Mouse (Mus musculus) ES-Bruce4 (cell line): ENCODE results near the gene Setdb1. TPM values are rescaled to one million over a fixed set of nuclear protein-coding genes. Genes with fewer than 3 reads are reported as not detected.

Experiments used
- H3K27ac ChIP-seq: 2 replicates; pipeline ENCODE4 v1.5.1; 2012; ENCODE audit warnings: low read length, inconsistent platforms; ENCODE audit not compliant: insufficient read depth
- H3K27me3 ChIP-seq: 2 replicates; pipeline ENCODE4 v1.6.1; 2012; ENCODE audit warnings: mild to moderate bottlenecking, low read length, inconsistent platforms; ENCODE audit not compliant: control insufficient read depth, poor library complexity, insufficient read depth, severe bottlenecking
- H3K36me3 ChIP-seq: 2 replicates; pipeline ENCODE4 v1.6.1; 2012; ENCODE audit warnings: inconsistent platforms, mild to moderate bottlenecking, low read length, moderate library complexity; ENCODE audit not compliant: control insufficient read depth, poor library complexity, insufficient read depth, severe bottlenecking
- H3K4me1 ChIP-seq: one replicate; pipeline ENCODE4 v1.8.1; 2011; ENCODE audit warnings: low read length; ENCODE audit not compliant: control insufficient read depth, insufficient read depth
- H3K4me3 ChIP-seq: 2 replicates; pipeline ENCODE4 v1.5.1; 2011; ENCODE audit warnings: low read depth, mild to moderate bottlenecking, low read length
- H3K9ac ChIP-seq: 2 replicates; pipeline ENCODE4 v1.6.1; 2012; ENCODE audit warnings: low read depth, mild to moderate bottlenecking, inconsistent platforms; ENCODE audit not compliant: poor library complexity, severe bottlenecking
- H3K9me3 ChIP-seq: replicated peaks from 2 replicates; pipeline ENCODE4 v1.6.1; 2012; ENCODE audit warnings: mild to moderate bottlenecking, low read length, inconsistent platforms; ENCODE audit not compliant: control insufficient read depth, poor library complexity, insufficient read depth, severe bottlenecking
- CTCF ChIP-seq: IDR thresholded peaks from one replicate; pipeline ENCODE4 v1.8.1; 2011; ENCODE audit warnings: low read depth, low read length
- EP300 ChIP-seq: IDR thresholded peaks from 2 replicates; pipeline ENCODE4 v1.6.1; 2011; ENCODE audit warnings: low read depth, low read length; ENCODE audit not compliant: insufficient read depth
- POLR2A ChIP-seq: IDR thresholded peaks from one replicate; pipeline ENCODE4 v1.8.1; 2011; ENCODE audit warnings: low read length; ENCODE audit not compliant: insufficient read depth
- polyA plus RNA-seq: library from polyadenylated mRNA; stranded (reverse); fragments of >200 nt; gene quantifications from 2 replicates; pipeline ENCODE4 v1.2.4, GENCODE M21; 2011; ENCODE audit warnings: low read depth; ENCODE audit not compliant: missing spikeins, insufficient read depth, insufficient read length

Gene Setdb1
- polyA plus RNA-seq, 1 experiment = 73.3 TPM

DNA sequence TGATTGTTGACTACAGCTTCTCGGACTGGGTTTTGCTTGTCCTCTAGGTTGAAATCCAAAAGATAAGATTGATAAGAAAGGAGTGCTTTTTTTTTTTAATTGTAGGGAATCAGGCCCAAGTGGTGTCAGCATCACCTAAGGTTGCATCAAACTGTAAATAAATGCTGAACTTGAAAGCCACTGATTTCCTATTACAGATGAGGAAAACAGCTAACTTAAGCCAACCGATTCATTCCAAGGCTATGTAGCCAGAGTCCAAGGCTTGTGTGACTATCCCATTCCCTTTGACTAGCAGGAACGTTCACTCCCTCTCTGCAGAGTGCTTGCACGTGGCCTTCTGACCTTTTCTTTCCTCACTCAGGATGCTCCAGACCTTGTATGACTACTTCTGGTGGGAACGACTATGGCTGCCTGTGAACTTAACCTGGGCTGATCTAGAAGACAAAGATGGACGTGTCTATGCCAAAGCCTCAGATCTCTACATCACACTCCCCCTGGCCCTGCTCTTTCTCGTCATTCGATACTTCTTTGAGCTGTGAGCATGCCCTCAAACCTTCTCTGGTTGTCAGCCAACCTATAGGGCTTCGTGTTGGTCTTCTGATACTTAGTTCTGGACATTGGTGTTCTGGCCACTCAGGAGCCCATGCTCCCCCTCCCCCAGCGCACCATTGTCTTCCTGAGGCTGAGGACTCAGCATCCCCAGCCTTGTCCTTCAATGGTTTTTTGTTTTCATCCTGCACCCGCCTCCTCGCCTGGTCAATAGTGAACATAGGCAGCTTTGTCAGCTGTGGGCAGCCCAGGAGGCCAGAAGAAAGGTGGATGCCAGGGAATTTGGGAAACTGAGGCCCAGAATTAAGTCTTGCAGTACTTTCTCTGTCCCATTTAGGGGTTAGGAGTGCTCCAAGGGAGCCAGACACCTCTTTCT lies 37.0 kb downstream of the Setdb1 start:
- Histone ChIP-seq H3K4me3 (no peak overlapping the region), H3K9ac (no peak overlapping the region), H3K27me3 (no peaks in the 10 kb centered on the region), H3K9me3 (no peaks in the 10 kb centered on the region), H3K27ac (no peak overlapping the region), H3K36me3 (peaks cover 43% of the 10 kb centered on the region), H3K4me1 (no peaks in the 10 kb centered on the region)
- no peak for TF ChIP-seq CTCF
- no peak for TF ChIP-seq POLR2A
- no peak for TF ChIP-seq EP300

DNA sequence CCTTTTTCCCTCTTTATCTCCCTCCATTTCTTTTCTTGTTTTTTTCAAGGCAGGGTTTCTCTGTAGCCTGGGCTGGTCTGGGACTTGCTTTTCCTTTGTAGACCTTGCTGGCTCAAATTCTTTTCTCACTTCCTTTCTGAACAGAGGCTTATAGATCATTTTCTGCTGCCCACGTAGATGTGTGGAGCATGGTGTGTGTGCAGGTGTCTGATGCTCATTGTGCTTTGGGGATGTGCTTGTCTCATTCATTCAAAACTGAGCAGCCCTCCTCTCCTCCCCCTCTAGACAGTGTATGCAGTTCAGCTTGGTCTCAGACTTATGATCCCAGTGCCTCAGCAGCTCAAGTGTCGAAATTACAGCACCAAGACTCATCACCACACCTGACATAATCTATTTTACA lies 37.9 kb downstream of the Setdb1 start:
- no peaks in the 10 kb centered on the region for H3K4me1 ChIP-seq
- H3K4me3 ChIP-seq = no peak overlapping the region
- no peaks in the 10 kb centered on the region for H3K27me3 ChIP-seq
- H3K36me3 ChIP-seq = peaks cover 36% of the 10 kb centered on the region
- H3K9me3 ChIP-seq = no peaks in the 10 kb centered on the region
- no peak overlapping the region for H3K9ac ChIP-seq
- TF ChIP-seq POLR2A (no peak), EP300 (no peak), CTCF (no peak)
- H3K27ac ChIP-seq = peak overlapping the region; percentile 35

DNA sequence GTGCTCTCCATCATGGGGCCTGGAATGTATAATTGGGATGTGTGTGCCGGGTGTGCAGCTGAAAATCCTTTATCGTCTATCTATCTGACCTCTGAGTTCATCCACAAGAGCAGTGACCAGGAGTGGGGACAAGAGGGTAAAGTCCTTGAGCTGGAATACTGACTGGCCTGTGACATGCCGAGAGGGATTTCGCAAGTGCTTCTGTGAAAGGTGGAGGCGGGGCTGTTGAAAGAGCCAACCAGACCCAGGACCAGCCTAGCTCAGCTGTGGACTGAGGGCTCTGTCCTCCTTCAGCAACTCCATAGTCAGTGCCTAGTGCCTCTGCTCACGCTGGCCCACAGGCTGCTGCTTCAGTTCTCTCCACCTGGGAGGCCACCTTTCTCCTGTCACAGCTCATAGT lies 38.5 kb downstream of the Setdb1 start:
- no peaks in the 10 kb centered on the region for H3K9me3 ChIP-seq
- peak overlapping the region; percentile 85 for H3K27ac ChIP-seq
- H3K36me3 ChIP-seq = peaks cover 30% of the 10 kb centered on the region
- H3K4me1 ChIP-seq = no peaks in the 10 kb centered on the region
- no peak for TF ChIP-seq EP300
- TF ChIP-seq POLR2A = no peak
- no peak for TF ChIP-seq CTCF
- H3K4me3 ChIP-seq = no peak overlapping the region
- H3K9ac ChIP-seq = peak overlapping the region; percentile 2
- no peaks in the 10 kb centered on the region for H3K27me3 ChIP-seq

DNA sequence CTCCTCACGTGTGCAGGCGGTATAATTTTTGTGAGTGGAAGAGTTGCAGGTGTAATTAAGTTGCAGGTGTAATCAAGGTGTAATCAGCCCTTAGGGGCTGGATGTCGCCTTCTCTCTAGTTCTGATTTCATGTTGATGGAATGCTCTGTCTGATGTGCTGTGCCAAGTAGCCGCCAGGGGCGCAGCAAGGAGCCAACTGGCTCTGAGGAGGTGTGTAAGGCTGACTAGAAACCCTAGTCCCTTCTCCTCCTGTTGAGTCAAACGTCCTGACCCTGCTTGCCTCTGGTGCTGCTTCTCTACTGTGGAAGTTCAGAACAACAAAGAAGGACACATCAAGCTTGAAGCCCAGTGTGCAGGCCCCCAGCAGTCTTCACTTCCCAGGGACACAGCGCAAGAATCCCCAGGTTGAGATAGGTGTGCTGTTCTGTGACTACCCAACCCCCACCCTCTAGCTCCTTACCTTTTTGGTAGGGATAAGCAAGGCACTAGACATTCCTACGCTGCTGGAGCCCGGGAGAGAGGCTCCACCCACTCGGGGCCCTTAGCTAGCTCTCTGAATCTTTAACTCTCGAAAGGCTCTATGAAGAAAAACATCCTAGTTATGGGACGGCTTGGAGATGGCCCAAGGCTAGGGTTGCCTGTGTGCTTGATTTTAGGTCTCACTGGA lies 39.5 kb downstream of the Setdb1 start:
- Histone ChIP-seq H3K4me1 (no peaks in the 10 kb centered on the region), H3K9ac (peak overlapping the region; percentile 24), H3K9me3 (no peaks in the 10 kb centered on the region), H3K27ac (peak overlapping the region; percentile 85), H3K4me3 (peak overlapping the region; percentile 31), H3K27me3 (no peaks in the 10 kb centered on the region), H3K36me3 (peaks cover 22% of the 10 kb centered on the region)
- peak; percentile 78 for TF ChIP-seq CTCF
- 0 out of 2 replicates have a peak, but pooled peaks have one; percentile 24 for TF ChIP-seq EP300
- TF ChIP-seq POLR2A = no peak

DNA sequence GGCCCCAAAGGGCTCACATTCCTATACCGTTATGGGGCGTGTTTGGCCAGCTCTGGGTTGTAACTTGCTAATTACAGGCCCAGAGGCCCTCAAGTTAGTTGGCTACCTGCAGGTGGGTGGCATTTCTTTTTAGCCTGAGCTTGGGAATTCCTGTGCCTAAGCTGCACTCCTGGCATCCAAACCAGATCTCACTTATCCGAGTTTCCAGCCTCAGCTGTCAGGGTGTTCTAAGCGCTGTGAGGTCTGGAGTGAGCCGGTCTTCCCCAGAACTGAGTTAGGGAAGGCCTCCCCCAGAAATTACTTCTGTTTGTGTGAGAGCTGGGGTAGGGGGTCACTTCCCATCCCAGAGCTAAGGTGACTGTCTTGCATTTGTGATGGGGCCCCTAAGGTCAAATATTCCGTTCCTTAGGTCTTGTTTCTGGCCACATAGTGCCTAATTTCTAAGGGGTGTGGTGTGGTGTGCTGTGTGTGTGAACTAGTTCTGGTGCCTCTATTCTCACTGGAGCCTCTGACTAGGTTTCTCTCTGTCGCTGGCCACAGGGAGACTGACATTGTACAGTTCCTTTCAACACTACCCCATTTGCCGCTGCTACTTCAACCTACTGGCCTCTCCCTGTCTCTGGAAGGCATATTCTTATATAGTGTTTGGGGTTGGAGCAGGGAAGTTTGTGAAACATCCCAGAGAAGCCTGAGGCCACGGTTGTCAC lies 41.0 kb downstream of the Setdb1 start:
- H3K27me3 ChIP-seq = no peaks in the 10 kb centered on the region
- peak overlapping the region; percentile 22 for H3K27ac ChIP-seq
- peaks cover 8% of the 10 kb centered on the region for H3K36me3 ChIP-seq
- no peaks in the 10 kb centered on the region for H3K9me3 ChIP-seq
- TF ChIP-seq EP300 (no peak), CTCF (no peak), POLR2A (no peak)
- H3K9ac ChIP-seq = peak overlapping the region; percentile 94
- H3K4me3 ChIP-seq = peak overlapping the region; percentile 84
- H3K4me1 ChIP-seq = no peaks in the 10 kb centered on the region
